Comparison of ENCODE assay signal across 18 mouse cellular contexts in genomic region chr3:88174894-88175293, GRCm38 (mm10).
"Had no signal": no experiment of that assay in that cellular context is flagged by ENCODE, and none has a peak within 500 bp of the region (broad histone marks: within the 10 kb centered on the region; RNA-seq: fewer than 3 reads in every experiment).

No protein-coding gene starts in this region.

- H3K27ac ChIP-seq: midbrain, embryonic 10.5 days; midbrain, embryonic 12.5 days; neural tube, embryonic 13.5 days; neural tube, embryonic 15.5 days had no signal

- H3K27me3 ChIP-seq: neural tube, embryonic 13.5 days; neural tube, embryonic 15.5 days had no signal

- H3K4me3 ChIP-seq: midbrain, embryonic 10.5 days; midbrain, embryonic 12.5 days; myocyte; neural tube, embryonic 13.5 days; neural tube, embryonic 15.5 days had no signal

- H3K9me3 ChIP-seq: midbrain, embryonic 10.5 days; midbrain, embryonic 12.5 days; neural tube, embryonic 13.5 days; neural tube, embryonic 15.5 days had no signal

- H3K9ac ChIP-seq: lung, embryonic 14.5 days; midbrain, embryonic 12.5 days; neural tube, embryonic 13.5 days; neural tube, embryonic 15.5 days had no signal

- ATAC-seq: midbrain, embryonic 16.5 days had no signal

- DNase-seq: lung, embryonic 14.5 days; lung, postnatal 10 days; lung, postnatal 4 days; midbrain, embryonic 14.5 days; retina, postnatal 1 day; right cerebral cortex, adult 18-20 months; right cerebral cortex, postnatal 25 days; right cerebral cortex, postnatal 4 days; spleen, adult 18-20 months; thymus, adult 18-20 months; thymus, postnatal 14 days; thymus, postnatal 36 days had no signal

- H3K4me2 ChIP-seq: lung, embryonic 14.5 days; midbrain, embryonic 12.5 days; neural tube, embryonic 13.5 days; neural tube, embryonic 15.5 days had no signal
